Mouse (Mus musculus): Measurements from ENCODE around the gene Gm14295.
"Not testable (repeated sequence)": the region's sequence is repeated elsewhere in the genome, so short reads cannot be mapped to it uniquely, and the experiment has no call there.

Gene Gm14295

DNA sequence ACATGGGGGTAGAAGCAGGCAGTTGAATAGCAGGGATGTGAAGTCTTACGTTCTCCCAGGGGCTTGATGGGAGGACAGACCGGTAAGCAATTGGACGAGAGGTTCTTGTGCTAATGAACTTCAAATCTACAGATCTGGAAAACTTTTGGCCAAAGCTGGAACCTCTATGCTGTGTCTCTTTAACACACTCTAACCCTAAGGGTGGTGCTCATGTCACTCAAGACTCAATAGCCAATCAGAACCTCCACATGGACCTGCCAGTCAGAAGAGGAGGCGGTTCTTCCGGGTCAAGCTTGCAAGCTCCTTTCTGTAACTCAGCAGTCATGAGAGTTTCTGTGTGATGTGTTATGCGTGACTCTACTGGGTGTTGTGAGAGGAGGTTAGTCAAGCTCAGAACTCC is at the start of gene Gm14295:
TSS of gene Gm14295 (plus strand) at position 301 of the 400 bp plus-strand sequence.
- DNase-seq (ENCODE audit: low read depth, low spot score) = not testable (repeated sequence)

DNA sequence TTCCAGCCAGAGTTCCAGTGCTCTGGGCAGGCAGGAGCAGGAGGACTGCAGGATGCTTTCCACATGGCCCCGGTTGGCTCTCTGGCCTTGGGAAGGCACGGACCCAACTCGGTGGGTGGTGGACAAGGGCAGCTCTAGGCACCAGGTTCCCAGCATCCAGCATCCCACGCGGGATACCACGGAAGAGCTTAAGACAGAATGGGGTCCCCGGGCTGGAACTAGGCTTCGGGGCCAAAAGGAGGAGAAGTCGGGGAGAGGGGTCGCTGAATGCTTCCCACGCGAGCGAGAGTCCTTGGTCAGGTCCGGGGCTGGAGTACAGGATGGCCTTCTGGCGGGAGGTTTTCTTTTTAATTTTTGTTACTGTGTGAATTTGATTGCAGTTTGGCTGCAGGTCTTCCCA is 373 bp downstream of the Gm14295 start:
- DNase-seq (ENCODE audit: low read depth, low spot score) = not testable (repeated sequence)

- DNase-seq (ENCODE audit: low read depth, low spot score) = not testable (repeated sequence)
Observed at GRCm38 (mm10) chr2:176830840-176831239, 32.4 kb downstream of the Gm14295 start, which contains the start of gene Gm14408. Gene Gm14408, plus strand, starts transcription at chr2:176831140.

Measured in CD4-positive helper T cell, adult 2 months (primary cell).